Mouse (Mus musculus) brain, embryonic 14.5 days (tissue): Measurements from ENCODE around the gene Bmpr2.

Experiments used
- CTCF ChIP-seq: fragments of 200-500 bp; IDR thresholded peaks from 2 replicates; pipeline ENCODE4 v1.5.1; 2012; ENCODE audit warnings: inconsistent platforms, mild to moderate bottlenecking, moderate library complexity, borderline replicate concordance; ENCODE audit not compliant: insufficient read depth, insufficient read length; ENCODE audit errors: extremely low read depth
- POLR2A ChIP-seq: fragments of 200-500 bp; IDR thresholded peaks from 2 replicates; pipeline ENCODE4 v1.6.1; 2012; ENCODE audit warnings: mild to moderate bottlenecking, inconsistent platforms, borderline replicate concordance; ENCODE audit not compliant: poor library complexity, insufficient read depth, insufficient read length, severe bottlenecking; ENCODE audit errors: extremely low read depth

- no peak for TF ChIP-seq CTCF
- no peak for TF ChIP-seq POLR2A
Measured at GRCm38 (mm10) chr1:59904630-59905295, 141.6 kb downstream of the Bmpr2 start.
